Mouse (Mus musculus) left cerebral cortex, postnatal 14 days (tissue): ENCODE measurements around the gene Mmp28. TPM values are rescaled to one million over a fixed set of nuclear protein-coding genes. Genes with fewer than 3 reads are reported as not detected.

Source experiments
- DNase-seq, 2 experiments: peaks; one replicate each; pipeline ENCODE4 v3.0.0; 2021 to 2022; ENCODE audit warnings: low spot score in 2 of 2, mixed read lengths in 1 of 2
- intact Hi-C: fragments of 180-260 bp; cut with DNase I; formaldehyde crosslinking; loops from one replicate; pipeline ENCODE4 v1.15.1; 2025
- total RNA-seq, 2 experiments: library from RNA; stranded (reverse); gene quantifications; 2 replicates each; pipeline ENCODE4 v1.2.3; 2021

Gene Mmp28
- total RNA-seq, 2 experiments from 2014 or later: 3.9 to 5.8 TPM

DNA sequence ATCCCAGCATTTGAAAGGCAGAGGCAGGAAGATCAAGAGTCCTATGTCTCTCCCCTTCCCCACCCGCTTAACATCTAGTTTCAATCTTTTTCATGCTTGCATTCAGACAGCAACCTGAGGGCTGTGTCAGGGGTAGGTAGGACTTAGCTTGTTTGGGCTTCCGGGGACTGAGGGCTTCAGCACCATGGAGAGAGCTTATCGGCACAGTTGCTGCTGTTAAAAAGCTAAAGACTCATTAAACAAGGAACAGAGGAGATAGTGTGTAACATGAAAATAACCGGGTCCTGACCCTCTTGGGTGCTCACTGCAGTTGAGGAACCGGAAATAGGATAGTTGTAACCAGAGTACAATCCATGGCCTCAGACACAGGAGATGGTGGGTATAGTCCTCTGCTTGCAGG, 45.8 kb downstream of the Mmp28 start:
- intact Hi-C loops: no loop called here
- DNase-seq: no peak

DNA sequence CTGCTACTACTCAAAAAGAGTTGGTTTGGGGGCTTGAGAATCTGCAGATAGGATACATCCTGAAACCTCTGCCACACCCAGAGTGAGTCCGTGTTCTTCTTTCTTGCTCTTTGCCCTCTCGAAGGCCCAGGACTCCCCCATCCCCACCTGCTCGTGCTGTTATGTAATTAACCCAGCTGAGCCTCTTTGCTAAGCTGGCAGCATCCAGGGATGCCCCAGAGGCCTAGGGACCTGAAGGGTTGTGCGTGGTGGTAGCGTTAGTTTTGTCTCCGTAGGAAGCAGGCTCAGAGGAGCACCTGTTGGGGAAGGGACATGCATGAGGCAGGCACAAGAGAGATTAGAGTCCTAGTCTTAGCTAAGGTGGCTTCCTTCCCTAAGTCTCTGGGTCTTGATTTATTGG, 52.4 kb downstream of the Mmp28 start:
- intact Hi-C loops: no loop called here
- DNase-seq: no peak

DNA sequence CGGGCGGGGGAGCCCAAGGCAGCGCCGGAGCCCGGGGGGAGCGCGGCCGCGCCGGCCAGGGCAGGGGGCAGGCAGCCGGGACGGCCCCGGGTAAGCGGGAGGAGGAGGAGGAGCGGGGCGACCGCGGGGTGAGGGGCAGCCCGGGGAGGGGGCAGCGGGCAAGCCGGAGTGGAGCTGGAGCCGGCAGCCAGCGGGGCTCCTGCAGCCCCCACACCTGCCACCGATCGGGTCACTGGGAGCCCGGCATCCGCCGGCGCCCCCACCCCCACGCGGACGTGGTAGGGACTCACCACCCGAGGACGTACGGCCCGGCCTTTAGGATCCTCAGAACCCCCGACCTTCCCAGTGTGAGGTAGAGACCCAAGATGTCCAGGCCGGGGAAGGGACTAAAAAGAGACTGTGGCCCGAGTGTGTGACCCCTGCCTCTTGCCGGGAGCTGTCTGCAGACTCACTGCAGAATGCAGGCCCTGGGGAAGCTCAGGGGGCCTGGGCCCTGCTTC, 53.0 kb downstream of the Mmp28 start:
- DNase-seq: no peak
- intact Hi-C loops: loop anchor here (5.0 kb wide), 1 partner anchor 38 kb away; no protein-coding TSS in a partner anchor

DNA sequence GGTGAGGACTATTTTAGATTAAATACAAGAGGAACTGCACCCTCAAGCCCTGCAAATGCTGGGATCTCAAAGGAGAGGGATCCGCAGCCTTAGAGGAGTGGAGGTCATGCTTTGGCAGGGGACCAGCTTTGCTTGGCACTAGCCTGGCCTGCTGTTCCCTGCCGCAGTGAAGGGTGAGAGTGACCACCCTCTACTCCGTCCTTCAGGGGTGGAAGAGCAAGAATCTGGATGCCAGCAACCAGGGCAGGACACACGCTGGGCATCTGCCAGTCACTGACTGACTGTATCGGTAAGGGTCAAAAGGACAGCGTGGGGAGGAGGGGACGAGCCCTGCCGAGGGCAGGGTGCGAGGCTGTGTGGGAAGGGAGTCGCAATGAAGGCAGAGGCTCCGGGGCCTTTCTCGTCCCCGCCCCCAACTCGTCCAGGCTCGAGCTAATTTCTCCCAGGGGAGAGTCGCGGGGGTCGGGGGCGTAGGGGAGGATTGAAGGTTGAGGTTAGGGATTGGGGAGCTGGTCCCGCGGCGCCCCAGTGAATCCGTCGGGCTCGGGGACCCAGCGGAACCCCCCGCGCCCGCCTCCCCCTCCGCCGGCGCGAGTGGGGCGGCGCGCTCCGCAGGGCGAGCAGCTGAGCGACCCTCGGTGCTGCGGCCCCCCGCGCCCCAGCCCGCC, 53.6 kb downstream of the Mmp28 start, which contains the start of gene Rasl10b:
Gene Rasl10b, plus strand, starts transcription at position 51 of the 668 bp plus-strand sequence.
- intact Hi-C loops: loop anchor here (5.0 kb wide), 1 partner anchor 37 kb away; no protein-coding TSS in a partner anchor

DNA sequence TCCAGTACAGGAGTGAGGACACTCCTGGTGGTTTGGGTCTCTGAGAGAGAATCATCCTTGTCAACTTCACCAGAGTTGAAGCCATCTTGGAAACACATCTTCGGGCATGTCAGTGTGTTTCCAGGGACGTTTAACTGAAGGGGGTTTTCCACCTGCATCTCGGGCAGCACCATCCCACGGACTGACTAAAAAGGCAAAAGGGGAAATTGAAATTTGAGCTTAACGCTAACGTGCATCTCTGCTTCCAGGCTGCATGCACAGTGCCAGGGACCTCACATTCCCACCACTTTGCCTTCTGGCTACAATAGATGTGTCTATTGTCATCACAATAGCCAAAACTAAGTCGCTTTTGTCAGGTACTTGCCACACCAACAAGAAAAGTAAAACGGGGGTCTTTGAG, 54.6 kb downstream of the Mmp28 start:
- DNase-seq: no peak
- intact Hi-C loops: loop anchor here (5.0 kb wide), 1 partner anchor 36 kb away; no protein-coding TSS in a partner anchor

More for the DNA sequence above, 53.6 kb downstream of the Mmp28 start, which contains the start of gene Rasl10b:
- no peak for DNase-seq

DNA sequence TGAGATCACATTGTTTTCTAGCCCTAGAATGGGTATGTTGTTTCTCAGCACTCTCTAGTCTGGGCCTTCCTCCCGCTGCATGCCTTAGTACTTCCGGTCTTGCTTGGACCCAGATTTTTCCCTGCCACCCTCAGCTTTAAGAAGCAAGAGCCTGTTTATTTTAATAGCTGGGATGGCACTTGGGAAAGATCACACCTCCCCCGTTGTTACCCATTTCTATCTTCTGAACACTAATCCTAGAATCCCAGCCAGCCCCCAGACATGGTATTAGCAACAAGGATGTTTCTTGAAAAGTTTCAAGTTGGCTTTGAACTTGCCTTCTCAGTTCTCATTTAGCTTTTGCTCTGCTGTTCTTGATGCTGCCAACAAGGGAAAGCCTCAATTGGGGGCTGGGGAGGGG, 56.5 kb downstream of the Mmp28 start:
- intact Hi-C loops: loop anchor here (5.0 kb wide), 1 partner anchor 34 kb away; no protein-coding TSS in a partner anchor
- peak in 1 of 2 experiments; percentile 32 for DNase-seq

DNA sequence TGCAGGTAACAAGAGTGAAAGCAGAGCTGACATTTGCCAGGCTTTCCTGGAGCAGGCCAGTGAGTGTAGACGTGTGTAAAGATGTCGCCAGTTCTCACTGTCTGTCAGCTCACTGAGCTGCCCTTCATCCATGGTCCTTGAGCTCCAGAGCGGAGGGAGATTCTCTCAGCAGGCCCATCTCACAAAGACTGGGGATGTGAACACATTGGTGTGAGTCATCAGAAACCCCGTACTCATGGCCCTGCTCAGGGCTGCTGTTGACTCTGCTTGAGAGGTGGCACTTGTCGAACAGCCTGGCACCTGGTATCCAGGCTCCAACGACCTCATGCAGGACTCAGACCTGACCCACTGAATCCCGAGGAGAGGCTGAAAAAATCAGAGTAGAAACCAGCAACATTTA, 59.1 kb downstream of the Mmp28 start:
- DNase-seq: no peak
- intact Hi-C loops: no loop called here

DNA sequence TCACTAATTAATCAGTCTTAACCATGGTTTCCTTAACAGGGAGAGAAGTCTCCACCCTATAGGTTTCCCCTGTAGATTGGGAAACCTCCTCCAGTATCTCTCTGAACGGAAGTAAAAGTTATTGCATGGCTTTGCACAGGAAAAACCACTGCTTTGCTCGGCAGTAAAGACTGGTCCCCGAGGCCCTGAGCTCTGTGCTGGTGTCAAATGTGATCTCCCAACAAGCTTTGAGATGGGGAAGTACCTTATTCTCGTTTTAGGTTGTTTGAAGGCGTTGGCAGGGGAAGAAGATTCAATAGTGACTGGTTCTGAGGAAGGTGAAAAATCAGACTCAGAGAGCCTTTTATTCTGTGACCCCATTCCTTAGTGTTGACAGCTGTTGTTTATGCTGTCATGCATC, 64.1 kb downstream of the Mmp28 start:
- DNase-seq: no peak
- intact Hi-C loops: no loop called here

DNA sequence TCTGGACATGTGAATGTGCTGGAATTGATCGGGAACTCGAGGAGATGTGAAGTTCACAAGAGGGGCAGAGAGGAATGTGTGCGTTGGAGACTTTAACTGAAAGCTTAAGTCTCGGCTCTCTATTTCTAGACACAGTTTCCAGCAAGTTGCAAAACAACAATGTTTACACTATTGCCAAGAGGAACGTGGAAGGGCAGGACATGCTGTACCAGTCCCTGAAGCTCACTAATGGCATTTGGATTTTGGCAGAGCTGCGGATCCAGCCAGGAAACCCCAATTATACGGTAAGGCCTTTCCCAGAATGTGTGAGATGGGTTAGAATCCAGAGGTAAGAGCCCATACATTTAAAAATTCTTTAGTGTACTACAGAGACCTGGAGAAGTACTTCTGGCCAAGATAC, 65.2 kb downstream of the Mmp28 start:
- intact Hi-C loops: no loop called here
- DNase-seq: no peak

DNA sequence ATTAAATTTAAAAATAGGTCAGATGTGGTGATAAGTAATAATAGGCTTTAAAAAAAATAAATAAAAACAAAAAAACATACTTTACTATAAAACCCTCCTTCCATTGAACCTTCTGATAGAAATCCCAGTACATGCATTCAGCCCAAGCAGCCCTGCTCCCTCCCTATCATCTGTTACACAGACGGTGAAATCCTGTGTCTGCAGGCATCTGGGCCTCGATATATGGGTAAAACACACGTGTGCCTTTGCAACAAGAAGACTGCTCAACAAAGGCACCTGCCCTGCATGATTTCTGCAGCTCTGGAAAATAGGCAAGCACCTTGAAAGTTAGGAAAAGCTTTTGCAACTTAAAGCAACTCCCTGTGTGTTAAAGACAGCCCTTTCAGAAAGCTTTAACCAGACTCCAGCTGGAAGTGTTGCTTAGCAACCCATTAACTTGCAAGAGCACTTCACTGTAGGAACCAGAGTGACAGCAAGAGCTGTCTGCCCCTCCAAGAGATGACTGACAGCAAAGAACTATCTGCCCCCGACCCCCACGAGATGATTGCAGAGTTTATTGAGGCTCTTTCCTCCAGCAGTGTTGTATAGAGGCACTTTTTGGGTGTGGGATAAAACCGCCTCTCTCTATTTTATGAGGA, 68.0 kb downstream of the Mmp28 start:
- intact Hi-C loops: no loop called here
- peak in 1 of 2 experiments; percentile 30 for DNase-seq

DNA sequence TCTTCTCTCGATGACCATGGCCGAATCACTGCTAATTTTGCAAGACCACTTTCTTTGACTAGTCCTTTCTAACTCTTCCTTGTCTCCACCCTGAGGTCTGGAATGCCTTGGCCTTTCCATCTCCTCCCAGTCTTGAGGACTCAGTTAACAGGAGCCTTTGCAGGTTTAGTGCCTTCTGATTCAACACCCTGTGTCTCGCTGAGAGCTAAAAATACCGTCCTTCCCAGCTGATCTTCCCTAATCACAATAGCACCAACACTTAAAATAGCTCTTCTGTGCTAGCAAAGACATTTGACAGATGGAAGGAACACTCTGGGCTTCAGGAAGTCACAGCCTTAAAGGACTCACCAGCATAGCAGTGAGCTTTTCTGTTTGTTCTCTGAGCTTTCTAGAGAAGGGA, 69.8 kb downstream of the Mmp28 start:
- DNase-seq: peak; percentile 32 to 43
- intact Hi-C loops: no loop called here

Other genes with a start within 250 kb of the Mmp28 start
- gene Slfn14, start 176.3 kb downstream of the Mmp28 start, total RNA-seq: not detected
- 100 to 1,000 TPM; 304 to 324 TPM for gene Ap2b1, start 164.0 kb downstream of the Mmp28 start, total RNA-seq
- 10 to 100 TPM in 1 of 2 experiments, 1 to 10 TPM in 1; 9.7 to 11.1 TPM for gene Pex12, start 160.5 kb downstream of the Mmp28 start, total RNA-seq
- gene Rasl10b, start 53.9 kb downstream of the Mmp28 start, total RNA-seq: 100 to 1,000 TPM; 229 to 234 TPM
- gene Gas2l2, start 33.6 kb downstream of the Mmp28 start, total RNA-seq: under 1 TPM in 1 of 2 experiments, not detected in 1; 0.34 TPM
- gene 1700020L24Rik, start 25.4 kb downstream of the Mmp28 start, total RNA-seq: not detected
- gene Taf15, start 10.0 kb upstream of the Mmp28 start, total RNA-seq: 10 to 100 TPM; 52.0 to 62.1 TPM
- not detected for gene Heatr9, start 59.1 kb upstream of the Mmp28 start, total RNA-seq
- not detected for gene Ccl5, start 67.4 kb upstream of the Mmp28 start, total RNA-seq
- gene Ccl9, start 115.6 kb upstream of the Mmp28 start, total RNA-seq: 1 to 10 TPM; 3.6 to 4.0 TPM
- gene Ccl6, start 130.0 kb upstream of the Mmp28 start, total RNA-seq: 1 to 10 TPM; 1.6 to 2.1 TPM
- gene Rpl9-ps1, start 182.6 kb upstream of the Mmp28 start, total RNA-seq: not detected
- gene Ccl3, start 186.3 kb upstream of the Mmp28 start, total RNA-seq: not detected
- gene Ccl4, start 199.5 kb upstream of the Mmp28 start, total RNA-seq: not detected
- not detected for gene Wfdc17, start 240.9 kb upstream of the Mmp28 start, total RNA-seq
- 1 to 10 TPM in 1 of 2 experiments, under 1 TPM in 1; 0.97 to 3.1 TPM for gene Wfdc18, start 245.9 kb upstream of the Mmp28 start, total RNA-seq